Mouse (Mus musculus) limb, embryonic 15.5 days (tissue): ENCODE results near the gene Srgap1. TPM values are rescaled to one million over a fixed set of nuclear protein-coding genes. Genes with fewer than 3 reads are reported as not detected.

Source experiments
- ATAC-seq: fragments of 200-750 bp; cut with Nextera tagmentation; 2 replicates; pipeline ENCODE4 v1.8.0; 2017; ENCODE audit warnings: low read depth, moderate TSS enrichment; ENCODE audit not compliant: insufficient number of reproducible peaks, low FRiP score, low TSS enrichment
- H3K27ac ChIP-seq: fragments of 300-500 bp; sonication (generic); 2 replicates; pipeline ENCODE4 v1.5.1; 2015; ENCODE audit warnings: moderate library complexity, mild to moderate bottlenecking, inconsistent platforms
- H3K27me3 ChIP-seq: fragments of 300-500 bp; sonication (generic); 2 replicates; pipeline ENCODE4 v1.6.1; 2015; ENCODE audit warnings: inconsistent platforms
- H3K36me3 ChIP-seq: fragments of 300-500 bp; sonication (generic); 2 replicates; pipeline ENCODE4 v1.6.1; 2015; ENCODE audit warnings: inconsistent platforms
- H3K4me1 ChIP-seq: fragments of 300-500 bp; sonication (generic); 2 replicates; pipeline ENCODE4 v1.6.1; 2015; ENCODE audit warnings: inconsistent platforms
- H3K4me2 ChIP-seq: fragments of 300-500 bp; sonication (generic); 2 replicates; pipeline ENCODE4 v1.6.1; 2015; ENCODE audit warnings: mild to moderate bottlenecking, inconsistent platforms
- H3K4me3 ChIP-seq: fragments of 300-500 bp; sonication (generic); 2 replicates; pipeline ENCODE4 v1.5.1; 2015; ENCODE audit warnings: mild to moderate bottlenecking, inconsistent platforms
- H3K9ac ChIP-seq: fragments of 300-500 bp; sonication (generic); 2 replicates; pipeline ENCODE4 v1.6.1; 2015; ENCODE audit warnings: inconsistent platforms
- H3K9me3 ChIP-seq: fragments of 300-500 bp; sonication (generic); 2 replicates; pipeline ENCODE4 v1.6.1; 2016; ENCODE audit warnings: inconsistent platforms
- WGBS: fragments of 180-500 bp; shearing (Covaris S2); methylation state at CpG from one replicate; pipeline ENCODE4 v1.1.7; 2015; 5-methylcytosine and 5-hydroxymethylcytosine counted together
- polyA plus RNA-seq: library from polyadenylated mRNA; unstranded; fragments of >200 nt; fragmentation: Nextera tagmentation; extraction: Ambion mirVana; gene quantifications from 2 replicates; pipeline ENCODE4 v1.2.1, GENCODE M21; 2015

The Srgap1 gene
- polyA plus RNA-seq, 1 experiment from 2014 or later: 9.5 TPM

DNA sequence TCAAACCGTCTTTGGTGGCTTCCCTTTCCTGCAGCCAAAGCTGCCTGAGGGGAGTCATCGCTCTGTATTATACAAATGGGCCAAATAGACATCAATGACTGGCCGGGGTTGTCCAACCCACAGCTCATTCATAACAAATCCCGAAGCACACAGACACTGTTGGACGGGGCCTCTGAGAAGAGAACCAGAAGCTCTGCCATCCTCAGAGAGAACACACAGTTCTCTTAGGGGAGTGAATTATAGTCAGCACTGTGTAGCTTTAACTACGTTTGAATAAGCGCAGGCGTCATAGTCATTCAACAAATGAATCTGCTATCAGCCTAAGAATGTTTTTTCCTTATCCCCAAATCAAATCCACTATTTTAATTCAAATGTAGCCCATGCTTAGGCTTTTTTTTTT, 88.4 kb downstream of the Srgap1 start:
- Histone ChIP-seq H3K9me3 (no peaks in the 10 kb centered on the region), H3K4me3 (no peak overlapping the region), H3K27me3 (no peaks in the 10 kb centered on the region), H3K4me2 (no peak overlapping the region), H3K9ac (no peak overlapping the region), H3K27ac (no peak overlapping the region), H3K36me3 (no peaks in the 10 kb centered on the region), H3K4me1 (peaks cover 19% of the 10 kb centered on the region; the same call in 1 of the 2 replicates)
- WGBS: 67% methylated on average over 8 of the region's 8 CpGs
- ATAC-seq: no peak

DNA sequence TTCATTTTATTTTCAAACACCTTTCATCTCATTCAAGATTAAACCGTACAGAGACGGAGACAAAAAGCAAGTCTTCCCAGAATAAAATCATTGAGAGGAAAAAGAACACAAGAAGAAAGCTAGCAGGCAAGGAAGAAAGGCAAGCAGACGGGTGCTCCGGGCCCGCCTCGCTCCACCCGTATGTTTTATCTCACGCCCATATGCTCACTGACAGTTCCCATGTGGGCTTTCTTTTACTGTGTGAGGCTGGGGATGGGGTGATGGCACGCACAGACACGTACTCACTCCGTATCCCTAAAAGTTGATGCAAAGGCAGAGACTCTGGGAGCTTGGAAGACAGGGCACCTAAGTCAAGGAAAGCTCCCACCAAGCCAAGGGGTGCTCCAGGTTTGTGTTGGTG, 90.6 kb downstream of the Srgap1 start:
- Histone ChIP-seq H3K27me3 (no peaks in the 10 kb centered on the region), H3K4me2 (no peak overlapping the region), H3K9me3 (no peaks in the 10 kb centered on the region), H3K4me3 (no peak overlapping the region), H3K27ac (no peak overlapping the region), H3K9ac (no peak overlapping the region), H3K4me1 (peaks cover 18% of the 10 kb centered on the region; the same call in 1 of the 2 replicates), H3K36me3 (no peaks in the 10 kb centered on the region)
- ATAC-seq: no peak
- WGBS: 63% methylated on average over 11 of the region's 11 CpGs

DNA sequence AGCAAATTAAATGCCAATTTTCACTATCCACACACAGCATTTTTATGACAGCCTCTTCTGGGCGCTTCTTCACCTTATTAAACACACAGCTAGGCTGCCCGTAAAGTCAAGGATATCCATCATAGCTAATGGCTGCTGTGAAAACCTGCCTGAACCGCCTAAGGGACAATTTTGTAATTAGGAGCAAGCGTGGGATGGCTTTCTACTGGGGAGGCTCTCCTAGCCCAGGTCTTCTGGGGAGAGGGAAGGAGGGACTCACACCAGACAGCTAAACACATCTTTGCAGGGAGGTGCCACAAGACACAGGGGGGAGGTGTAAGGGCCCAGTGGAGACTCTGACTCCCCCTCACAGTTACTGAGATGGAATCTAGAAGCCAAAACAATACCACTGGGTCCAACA, 91.4 kb downstream of the Srgap1 start:
- H3K4me1 ChIP-seq: peaks cover 13% of the 10 kb centered on the region; the same call in 1 of the 2 replicates
- no peak overlapping the region for H3K9ac ChIP-seq
- H3K4me2 ChIP-seq: no peak overlapping the region
- H3K27me3 ChIP-seq: no peaks in the 10 kb centered on the region
- H3K36me3 ChIP-seq: no peaks in the 10 kb centered on the region
- no peak for ATAC-seq
- H3K9me3 ChIP-seq: no peaks in the 10 kb centered on the region
- no peak overlapping the region for H3K4me3 ChIP-seq
- H3K27ac ChIP-seq: no peak overlapping the region
- 39% methylated on average over 4 of the region's 4 CpGs for WGBS

DNA sequence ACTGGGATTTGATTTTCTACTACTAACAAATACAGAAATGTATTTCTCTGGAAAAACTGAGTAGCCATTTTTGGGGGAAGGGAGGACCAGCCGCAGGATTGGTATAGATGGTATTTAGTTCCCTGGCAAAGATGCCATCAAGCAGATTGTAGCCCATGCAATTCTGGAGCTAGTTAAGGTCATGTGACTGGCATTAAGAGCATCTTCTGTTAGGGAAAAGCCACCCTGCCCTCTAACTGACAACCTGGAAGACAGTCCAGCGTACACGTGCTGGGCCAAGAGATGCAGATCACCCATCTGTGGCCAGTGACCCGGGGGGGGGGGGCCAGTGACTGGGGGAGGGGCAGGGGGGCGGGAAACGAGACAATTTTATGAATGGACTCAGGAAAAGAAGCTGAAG, 92.2 kb downstream of the Srgap1 start:
- no peak overlapping the region for H3K4me2 ChIP-seq
- no peak overlapping the region for H3K27ac ChIP-seq
- no peak overlapping the region for H3K4me3 ChIP-seq
- no peaks in the 10 kb centered on the region for H3K9me3 ChIP-seq
- peaks cover 13% of the 10 kb centered on the region; the same call in 1 of the 2 replicates for H3K4me1 ChIP-seq
- no peaks in the 10 kb centered on the region for H3K36me3 ChIP-seq
- ATAC-seq: no peak
- 69% methylated on average over 6 of the region's 6 CpGs for WGBS
- H3K27me3 ChIP-seq: no peaks in the 10 kb centered on the region
- H3K9ac ChIP-seq: no peak overlapping the region

DNA sequence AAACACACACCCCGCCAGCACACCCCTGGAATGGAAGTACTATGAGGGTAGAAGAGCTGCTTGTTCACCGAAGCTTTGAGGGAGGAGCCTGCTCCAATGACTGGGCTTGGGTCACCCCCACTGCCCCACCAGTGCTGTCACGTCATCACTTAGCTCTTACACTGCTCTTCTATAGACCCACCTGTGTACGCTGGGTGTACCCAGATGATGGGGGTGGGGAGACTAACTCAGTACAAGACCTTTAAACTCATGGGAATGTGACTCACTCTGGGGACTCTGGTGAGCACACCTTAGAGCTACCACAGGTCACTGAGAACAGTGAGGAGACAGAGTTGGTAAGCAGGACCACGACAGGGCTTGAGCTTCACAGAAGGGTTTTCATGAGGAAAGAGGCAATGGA, 94.1 kb downstream of the Srgap1 start:
- WGBS: 92% methylated on average over 5 of the region's 5 CpGs
- Histone ChIP-seq H3K4me1 (peaks cover 13% of the 10 kb centered on the region; the same call in 1 of the 2 replicates), H3K4me2 (no peak overlapping the region), H3K4me3 (no peak overlapping the region), H3K36me3 (no peaks in the 10 kb centered on the region), H3K27ac (no peak overlapping the region), H3K9ac (no peak overlapping the region), H3K9me3 (no peaks in the 10 kb centered on the region), H3K27me3 (no peaks in the 10 kb centered on the region)
- ATAC-seq: no peak

DNA sequence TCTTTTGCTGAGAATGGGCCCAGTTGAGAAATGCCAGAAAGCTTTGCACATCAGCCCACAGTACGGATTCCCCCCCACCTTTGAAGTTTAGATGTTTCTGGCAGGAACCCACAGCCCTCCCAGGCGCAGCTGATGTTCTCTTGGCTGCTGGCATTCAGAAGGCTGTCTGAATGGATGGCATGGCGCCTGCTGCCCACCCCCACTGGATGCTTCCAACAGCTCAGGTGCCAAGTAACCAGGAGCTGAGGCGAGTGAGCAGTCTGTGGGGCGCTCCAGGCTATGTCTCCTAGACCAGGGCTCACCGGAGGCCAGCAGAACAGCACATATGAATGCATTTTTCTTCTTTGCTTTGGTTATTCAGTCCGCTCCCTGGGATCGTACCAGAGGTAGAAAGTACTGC, 100.9 kb downstream of the Srgap1 start:
- no peak for ATAC-seq
- Histone ChIP-seq H3K9ac (no peak overlapping the region), H3K27me3 (no peaks in the 10 kb centered on the region), H3K4me1 (peaks cover 11% of the 10 kb centered on the region; the same call in 1 of the 2 replicates), H3K4me2 (no peak overlapping the region), H3K36me3 (no peaks in the 10 kb centered on the region), H3K27ac (no peak overlapping the region), H3K4me3 (no peak overlapping the region), H3K9me3 (no peaks in the 10 kb centered on the region)
- 71% methylated on average over 8 of the region's 8 CpGs for WGBS

DNA sequence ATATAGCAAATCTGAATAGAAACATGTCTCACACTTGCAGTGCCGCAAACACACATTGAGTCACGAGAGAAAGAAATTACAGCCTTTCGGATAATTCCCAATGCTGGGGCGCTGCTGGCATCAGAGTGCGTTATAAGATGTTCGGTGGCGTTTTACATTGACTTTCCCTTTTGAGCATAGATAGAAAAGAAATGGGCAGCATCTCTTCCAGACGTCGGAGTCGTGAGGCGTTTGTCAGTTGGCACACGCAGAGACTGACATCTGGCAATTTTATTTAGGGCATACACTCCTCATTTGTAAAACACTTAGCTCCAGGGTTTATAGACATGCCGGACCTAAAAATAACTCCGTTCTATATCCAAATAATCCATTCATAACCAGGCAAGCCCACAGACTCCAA, 115.2 kb downstream of the Srgap1 start:
- Histone ChIP-seq H3K9ac (no peak overlapping the region), H3K27ac (no peak overlapping the region), H3K4me2 (0 out of 2 replicates have a peak overlapping the region, but pooled peaks have one; percentile 0), H3K4me1 (peaks cover 23% of the 10 kb centered on the region), H3K36me3 (no peaks in the 10 kb centered on the region), H3K27me3 (no peaks in the 10 kb centered on the region), H3K9me3 (no peaks in the 10 kb centered on the region), H3K4me3 (no peak overlapping the region)
- 41% methylated on average over 14 of the region's 14 CpGs for WGBS
- no peak for ATAC-seq

DNA sequence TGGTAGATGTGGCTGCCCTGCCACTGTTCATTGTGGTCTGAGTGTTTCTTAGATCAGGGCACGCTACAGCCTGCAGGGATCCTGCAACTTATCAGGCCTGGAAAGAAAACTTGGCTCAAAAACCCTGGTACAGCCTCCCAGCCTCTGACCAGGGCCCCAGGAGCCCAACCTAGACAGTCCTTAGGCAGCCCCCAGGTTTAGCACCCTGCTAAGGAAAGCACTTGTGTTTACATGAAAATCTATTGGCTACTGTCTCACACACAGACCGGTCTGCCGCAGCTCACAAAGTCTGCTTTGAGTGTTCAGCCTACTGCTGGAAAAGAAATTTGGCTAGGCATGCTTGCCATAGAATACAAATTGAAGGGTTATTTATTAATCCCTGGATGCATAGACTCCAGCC, 121.0 kb downstream of the Srgap1 start:
- Histone ChIP-seq H3K27me3 (no peaks in the 10 kb centered on the region), H3K4me3 (no peak overlapping the region), H3K4me2 (no peak overlapping the region), H3K27ac (peak overlapping the region; percentile 23), H3K9ac (no peak overlapping the region), H3K9me3 (no peaks in the 10 kb centered on the region), H3K4me1 (peaks cover 12% of the 10 kb centered on the region; the same call in 1 of the 2 replicates), H3K36me3 (0 out of 2 replicates have a peak, but pooled peaks cover 5% of the 10 kb centered on the region)
- peak; percentile 78 for ATAC-seq
- WGBS: 52% methylated on average over 3 of the region's 3 CpGs

DNA sequence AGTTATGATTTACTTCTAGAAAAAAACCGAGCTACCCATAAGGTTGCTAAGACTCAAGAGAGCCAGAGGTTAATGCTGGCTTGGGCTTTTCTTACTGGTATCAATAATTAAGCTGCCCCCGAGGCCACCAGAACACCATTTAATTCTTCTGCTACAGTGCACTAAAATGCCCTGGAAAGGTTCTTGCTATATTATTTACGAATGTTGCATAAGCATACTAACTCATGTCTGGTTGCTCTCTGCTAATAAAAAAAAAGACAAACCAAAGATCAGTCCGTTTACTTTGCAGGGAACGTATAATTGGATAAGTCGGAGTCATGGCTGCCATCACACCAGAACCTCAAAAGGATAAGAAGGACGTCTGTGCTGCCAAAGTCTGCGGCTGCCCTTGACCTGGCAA, 128.1 kb downstream of the Srgap1 start:
- no peak overlapping the region for H3K9ac ChIP-seq
- no peak overlapping the region for H3K4me3 ChIP-seq
- H3K27ac ChIP-seq: no peak overlapping the region
- no peaks in the 10 kb centered on the region for H3K27me3 ChIP-seq
- WGBS: 56% methylated on average over 8 of the region's 8 CpGs
- H3K9me3 ChIP-seq: no peaks in the 10 kb centered on the region
- H3K36me3 ChIP-seq: 0 out of 2 replicates have a peak, but pooled peaks cover 5% of the 10 kb centered on the region
- no peak for ATAC-seq
- peaks cover 14% of the 10 kb centered on the region for H3K4me1 ChIP-seq
- H3K4me2 ChIP-seq: no peak overlapping the region

DNA sequence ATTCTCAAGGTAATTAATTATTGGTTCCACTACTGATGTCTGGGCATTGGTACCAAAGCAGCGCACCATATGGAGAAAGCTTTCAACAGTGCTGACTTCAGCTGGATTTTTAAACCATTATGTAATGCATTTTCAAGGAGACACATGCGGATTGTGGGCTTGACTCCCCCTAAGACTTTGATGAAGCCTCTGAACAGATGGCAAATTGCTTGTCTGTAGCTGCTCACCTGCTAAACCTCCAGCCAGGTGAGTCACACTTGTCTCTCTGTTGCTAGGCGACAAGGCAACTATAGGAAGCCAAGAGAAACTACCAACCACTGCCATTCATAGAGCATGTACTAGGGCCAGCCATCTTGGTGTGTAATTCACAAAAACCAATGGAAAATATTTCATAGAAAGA, 128.5 kb downstream of the Srgap1 start:
- H3K9me3 ChIP-seq: no peaks in the 10 kb centered on the region

DNA sequence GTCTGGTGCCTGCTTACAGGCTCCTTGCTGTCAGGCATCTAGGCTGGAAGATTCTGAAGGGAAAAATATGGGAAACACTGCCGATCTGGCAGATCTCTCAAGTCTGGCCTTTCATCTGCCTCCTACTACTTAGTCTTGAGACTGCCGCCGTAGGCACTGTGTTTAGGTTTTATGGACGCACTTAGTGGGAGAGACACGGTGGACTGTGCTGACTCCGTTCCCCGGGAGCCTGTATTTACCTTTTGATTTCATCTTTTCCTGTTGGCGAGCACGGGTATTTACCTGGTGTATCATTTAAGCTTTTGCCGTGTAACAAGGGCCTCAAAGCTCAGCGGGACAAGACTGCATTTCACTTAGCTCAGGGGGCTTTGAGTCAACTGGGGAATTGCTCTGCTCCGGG, 131.6 kb downstream of the Srgap1 start:
- no peak for ATAC-seq
- Histone ChIP-seq H3K27me3 (no peaks in the 10 kb centered on the region), H3K27ac (peak overlapping the region; percentile 33; the same call in 1 of the 2 replicates), H3K36me3 (no peaks in the 10 kb centered on the region), H3K4me1 (peaks cover 13% of the 10 kb centered on the region), H3K9ac (no peak overlapping the region), H3K4me3 (no peak overlapping the region), H3K4me2 (no peak overlapping the region), H3K9me3 (no peaks in the 10 kb centered on the region)
- 39% methylated on average over 12 of the region's 12 CpGs for WGBS

More for the DNA sequence above, 128.5 kb downstream of the Srgap1 start:
- Histone ChIP-seq H3K4me1 (peaks cover 13% of the 10 kb centered on the region), H3K4me2 (no peak overlapping the region), H3K27me3 (no peaks in the 10 kb centered on the region), H3K9ac (no peak overlapping the region), H3K4me3 (no peak overlapping the region), H3K27ac (no peak overlapping the region), H3K36me3 (0 out of 2 replicates have a peak, but pooled peaks cover 5% of the 10 kb centered on the region)
- no peak for ATAC-seq
- WGBS: 56% methylated on average over 3 of the region's 3 CpGs

DNA sequence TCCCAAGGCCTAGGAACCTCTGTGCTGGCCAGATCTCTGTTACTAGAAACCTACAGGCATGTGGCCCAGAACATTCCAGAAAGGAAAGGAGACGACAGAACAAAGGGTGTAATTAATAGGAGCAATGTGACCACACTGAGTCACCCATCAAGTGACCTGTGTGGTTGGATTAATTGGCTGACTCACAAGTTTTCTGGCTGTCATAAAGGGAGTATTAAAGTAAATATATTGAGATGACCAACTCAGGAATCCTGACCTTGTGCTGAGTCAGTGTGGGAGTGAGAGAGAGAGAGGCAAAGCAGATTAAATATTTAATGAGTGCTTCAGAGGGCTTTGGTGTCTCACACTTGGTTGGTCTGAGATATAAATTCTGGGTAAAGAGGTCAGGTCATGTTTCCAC, 143.0 kb downstream of the Srgap1 start:
- Histone ChIP-seq H3K4me2 (no peak overlapping the region), H3K27ac (no peak overlapping the region), H3K4me1 (peaks cover 6% of the 10 kb centered on the region), H3K36me3 (no peaks in the 10 kb centered on the region), H3K9ac (no peak overlapping the region), H3K27me3 (no peaks in the 10 kb centered on the region), H3K9me3 (no peaks in the 10 kb centered on the region), H3K4me3 (no peak overlapping the region)
- WGBS: 11% methylated on average over 1 of the region's 1 CpGs
- no peak for ATAC-seq

DNA sequence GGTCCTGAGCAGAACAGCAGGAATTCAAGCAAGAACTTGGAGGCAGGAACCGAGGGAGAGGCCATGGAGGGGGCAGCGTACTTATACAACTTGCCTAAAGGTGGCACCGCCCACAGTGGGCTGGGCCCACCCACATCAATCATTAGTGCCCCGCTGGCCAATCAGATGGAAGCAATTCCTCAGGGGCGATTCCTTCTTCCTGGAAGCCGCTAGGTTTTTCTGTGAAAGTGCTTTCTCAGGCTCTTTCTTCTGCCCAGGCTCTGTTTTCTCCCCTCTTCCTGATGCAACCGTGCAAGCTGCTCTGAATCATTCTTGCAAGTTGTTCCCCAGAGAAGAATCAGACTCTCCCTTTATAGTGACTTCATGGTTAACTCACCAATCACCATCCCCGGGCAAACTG, 144.5 kb downstream of the Srgap1 start:
- WGBS: 77% methylated on average over 8 of the region's 8 CpGs
- no peaks in the 10 kb centered on the region for H3K9me3 ChIP-seq
- H3K4me2 ChIP-seq: no peak overlapping the region
- H3K4me1 ChIP-seq: peaks cover 6% of the 10 kb centered on the region
- no peaks in the 10 kb centered on the region for H3K36me3 ChIP-seq
- no peak overlapping the region for H3K27ac ChIP-seq
- no peaks in the 10 kb centered on the region for H3K27me3 ChIP-seq
- no peak for ATAC-seq
- H3K9ac ChIP-seq: no peak overlapping the region
- H3K4me3 ChIP-seq: no peak overlapping the region
